Comparison of ENCODE assay signal across 16 mouse cellular contexts in the genomic region with DNA sequence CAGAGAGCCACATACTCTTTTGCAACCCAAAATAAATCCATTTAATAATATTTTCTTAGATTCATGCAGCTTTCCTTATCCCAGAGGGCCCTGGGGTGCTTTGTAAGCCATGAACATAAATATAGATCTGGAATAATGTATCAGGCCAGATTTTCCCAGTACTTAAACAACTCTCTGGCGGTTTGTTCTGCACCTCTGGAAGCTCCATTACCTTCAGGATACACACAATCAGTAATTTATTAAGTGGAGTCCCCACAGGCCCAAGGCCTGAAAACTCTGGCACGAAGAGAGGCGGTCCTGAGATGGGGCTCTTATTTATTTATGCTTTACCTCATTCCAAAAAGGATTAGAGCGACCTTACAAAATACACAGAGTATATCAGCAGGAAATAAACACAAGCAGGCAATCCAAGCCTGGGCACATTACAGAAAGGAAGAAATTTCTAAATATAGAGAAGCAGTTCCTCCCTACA.
A peak's percentile ranks its signal among the peaks of the same experiment; 100 is the strongest.
DNase-seq lines count a peak whose midpoint lies in the region; ATAC-seq and TF ChIP-seq lines count a peak whose summit lies in the region.
"Had no signal": no experiment of that assay in that cellular context is flagged by ENCODE, and none has a peak within 500 bp of the region (broad histone marks: within the 10 kb centered on the region; RNA-seq: fewer than 3 reads in every experiment).

No protein-coding gene starts in this region.

- H3K4me3 ChIP-seq in heart, postnatal 0 days (ENCODE audit: low read depth, low read length) = no peak overlapping the region
- no peak overlapping the region for H3K4me3 ChIP-seq in liver, embryonic 16.5 days (ENCODE audit: low read depth, low read length)
- H3K4me3 ChIP-seq in liver, embryonic 11.5 days (ENCODE audit: low read depth, low read length) = no peak overlapping the region
- H3K4me3 ChIP-seq in neural tube, embryonic 11.5 days (ENCODE audit: low read depth, low read length) = no peak overlapping the region
- no peak overlapping the region for H3K4me3 ChIP-seq in neural tube, embryonic 15.5 days (replicated peaks)
- no peak overlapping the region for H3K4me3 ChIP-seq in stomach, postnatal 0 days (ENCODE audit: low read depth, low read length)
- H3K4me3 ChIP-seq in thymus, adult 2 months (ENCODE audit: control insufficient read depth, insufficient read depth, low read length) = no peak overlapping the region
- H3K4me3 ChIP-seq: heart, embryonic 15.5 days; layer of hippocampus, adult 2 months had no signal

- ATAC-seq in heart, postnatal 0 days (ENCODE audit: insufficient read depth, low read depth) = no peak
- peak; percentile 21; the same call in 1 of the 2 replicates for ATAC-seq in liver, embryonic 16.5 days (ENCODE audit: low read depth)
- ATAC-seq in liver, embryonic 11.5 days (replicated peaks; ENCODE audit: low FRiP score) = no peak
- ATAC-seq in neural tube, embryonic 11.5 days (ENCODE audit: insufficient read depth, low FRiP score, low TSS enrichment) = no peak
- ATAC-seq in neural tube, embryonic 15.5 days (ENCODE audit: low FRiP score) = no peak; the same call in none of the 2 replicates
- peak; percentile 66; the same call in 1 of the 2 replicates for ATAC-seq in stomach, postnatal 0 days (ENCODE audit: low FRiP score, low TSS enrichment)
- ATAC-seq: intestine, postnatal 0 days had no signal

- no peak overlapping the region for H3K9ac ChIP-seq in heart, postnatal 0 days (replicated peaks; ENCODE audit: low read depth, low read length)
- H3K9ac ChIP-seq in liver, embryonic 16.5 days (ENCODE audit: low read depth, low read length) = no peak overlapping the region
- no peak overlapping the region for H3K9ac ChIP-seq in liver, embryonic 11.5 days (ENCODE audit: low read depth, low read length)
- H3K9ac ChIP-seq in neural tube, embryonic 11.5 days (ENCODE audit: low read length) = no peak overlapping the region
- no peak overlapping the region for H3K9ac ChIP-seq in neural tube, embryonic 15.5 days (replicated peaks)
- no peak overlapping the region for H3K9ac ChIP-seq in stomach, postnatal 0 days (ENCODE audit: low read length)
- H3K9ac ChIP-seq: heart, embryonic 15.5 days had no signal

- no peak for DNase-seq in heart, postnatal 0 days (ENCODE audit: low spot score)
- DNase-seq in heart, adult 18-20 months = no peak
- no peak for DNase-seq in liver, embryonic 11.5 days (ENCODE audit: low spot score)
- peak; percentile 16 for DNase-seq in neural tube, embryonic 11.5 days (ENCODE audit: low spot score)
- peak; percentile 20 for DNase-seq in stomach, postnatal 0 days (ENCODE audit: low spot score)
- DNase-seq in thymus, adult 2 months = no peak
- DNase-seq: adrenal gland, adult 8-10 months; gastrocnemius, postnatal 36 days; right cerebral cortex, postnatal 25 days had no signal

- H3K9me3 ChIP-seq in heart, postnatal 0 days (replicated peaks; ENCODE audit: control insufficient read depth, low read length) = no peaks in the 10 kb centered on the region
- H3K9me3 ChIP-seq in liver, embryonic 16.5 days (replicated peaks; ENCODE audit: control insufficient read depth, low read length) = no peaks in the 10 kb centered on the region
- H3K9me3 ChIP-seq in liver, embryonic 11.5 days (ENCODE audit: control insufficient read depth, low read length) = no peaks in the 10 kb centered on the region
- no peaks in the 10 kb centered on the region for H3K9me3 ChIP-seq in neural tube, embryonic 11.5 days (ENCODE audit: control insufficient read depth, low read length)
- no peaks in the 10 kb centered on the region for H3K9me3 ChIP-seq in neural tube, embryonic 15.5 days (replicated peaks)
- no peaks in the 10 kb centered on the region for H3K9me3 ChIP-seq in stomach, postnatal 0 days (ENCODE audit: control insufficient read depth, low read length)
- H3K9me3 ChIP-seq: heart, embryonic 15.5 days had no signal

- 46% methylated on average over 4 of the region's 4 CpGs for WGBS in heart, postnatal 0 days
- 42% methylated on average over 4 of the region's 4 CpGs for WGBS in liver, embryonic 16.5 days (ENCODE audit: insufficient replicate concordance)
- 64% methylated on average over 4 of the region's 4 CpGs for WGBS in liver, embryonic 11.5 days
- WGBS in neural tube, embryonic 11.5 days = 58% methylated on average over 4 of the region's 4 CpGs
- 26% methylated on average over 4 of the region's 4 CpGs for WGBS in neural tube, embryonic 15.5 days
- WGBS in stomach, postnatal 0 days = 14% methylated on average over 4 of the region's 4 CpGs
- WGBS in thymus, adult 2 months = 89% methylated on average over 4 of the region's 4 CpGs

- no peak for TF ChIP-seq POLR2A in thymus, adult 2 months (IDR thresholded peaks at IDR 0.05; ENCODE audit: control insufficient read depth, extremely low read depth, insufficient read depth, low read length, poor library complexity)

- no peaks in the 10 kb centered on the region for H3K36me3 ChIP-seq in heart, postnatal 0 days (replicated peaks; ENCODE audit: control insufficient read depth, insufficient read depth, low read length)
- H3K36me3 ChIP-seq in liver, embryonic 16.5 days (ENCODE audit: control insufficient read depth, insufficient read depth) = no peaks in the 10 kb centered on the region
- H3K36me3 ChIP-seq in liver, embryonic 11.5 days (ENCODE audit: control insufficient read depth, insufficient read depth, low read length) = no peaks in the 10 kb centered on the region
- no peaks in the 10 kb centered on the region for H3K36me3 ChIP-seq in neural tube, embryonic 11.5 days (ENCODE audit: control insufficient read depth, insufficient read depth, low read length)
- no peaks in the 10 kb centered on the region for H3K36me3 ChIP-seq in neural tube, embryonic 15.5 days
- H3K36me3 ChIP-seq in stomach, postnatal 0 days (ENCODE audit: control insufficient read depth, insufficient read depth, low read length) = no peaks in the 10 kb centered on the region
- no peaks in the 10 kb centered on the region for H3K36me3 ChIP-seq in thymus, adult 2 months (ENCODE audit: control insufficient read depth, insufficient read depth, low read length)
- H3K36me3 ChIP-seq: G1E; heart, embryonic 15.5 days had no signal

- H3K27ac ChIP-seq in heart, postnatal 0 days (ENCODE audit: low read depth) = peak overlapping the region; percentile 43; the same call in 1 of the 2 replicates
- H3K27ac ChIP-seq in liver, embryonic 16.5 days (ENCODE audit: low read length) = no peak overlapping the region
- H3K27ac ChIP-seq in liver, embryonic 11.5 days (ENCODE audit: low read depth, low read length) = no peak overlapping the region
- H3K27ac ChIP-seq in neural tube, embryonic 11.5 days (ENCODE audit: low read depth, low read length) = no peak overlapping the region
- no peak overlapping the region for H3K27ac ChIP-seq in neural tube, embryonic 15.5 days (replicated peaks)
- H3K27ac ChIP-seq in stomach, postnatal 0 days (replicated peaks) = peak overlapping the region; percentile 30; the same call in 1 of the 2 replicates
- no peak overlapping the region for H3K27ac ChIP-seq in thymus, adult 2 months (ENCODE audit: control insufficient read depth, insufficient read depth, low read length)
- H3K27ac ChIP-seq: heart, embryonic 15.5 days; layer of hippocampus, adult 2 months; macrophage had no signal

- TF ChIP-seq CTCF in heart, postnatal 0 days (IDR thresholded peaks at IDR 0.05; ENCODE audit: low read depth) = no peak
- TF ChIP-seq CTCF in stomach, postnatal 0 days (IDR thresholded peaks at IDR 0.05; ENCODE audit: low read depth) = no peak
- TF ChIP-seq CTCF in thymus, adult 2 months (IDR thresholded peaks at IDR 0.05; ENCODE audit: borderline replicate concordance, control insufficient read depth, extremely low read depth, insufficient read depth, low read length, poor library complexity) = no peak

- H3K4me2 ChIP-seq in heart, postnatal 0 days (ENCODE audit: low read depth, low read length) = no peak overlapping the region
- no peak overlapping the region for H3K4me2 ChIP-seq in liver, embryonic 16.5 days (ENCODE audit: low read depth, low read length)
- no peak overlapping the region for H3K4me2 ChIP-seq in liver, embryonic 11.5 days
- H3K4me2 ChIP-seq in neural tube, embryonic 11.5 days (ENCODE audit: low read depth) = no peak overlapping the region
- H3K4me2 ChIP-seq in neural tube, embryonic 15.5 days = no peak overlapping the region
- no peak overlapping the region for H3K4me2 ChIP-seq in stomach, postnatal 0 days (replicated peaks; ENCODE audit: low read depth)
- H3K4me2 ChIP-seq: heart, embryonic 15.5 days had no signal

- no peaks in the 10 kb centered on the region for H3K27me3 ChIP-seq in heart, postnatal 0 days (ENCODE audit: control insufficient read depth, insufficient read depth, low read length)
- no peaks in the 10 kb centered on the region for H3K27me3 ChIP-seq in liver, embryonic 16.5 days (ENCODE audit: control insufficient read depth, insufficient read depth, low read depth, low read length)
- no peaks in the 10 kb centered on the region for H3K27me3 ChIP-seq in liver, embryonic 11.5 days (replicated peaks; ENCODE audit: control insufficient read depth, insufficient read depth, low read length)
- no peaks in the 10 kb centered on the region for H3K27me3 ChIP-seq in neural tube, embryonic 11.5 days (ENCODE audit: control insufficient read depth, insufficient read depth, low read length)
- no peaks in the 10 kb centered on the region for H3K27me3 ChIP-seq in neural tube, embryonic 15.5 days (replicated peaks)
- no peaks in the 10 kb centered on the region for H3K27me3 ChIP-seq in stomach, postnatal 0 days (ENCODE audit: control insufficient read depth, insufficient read depth, low read length)
- no peaks in the 10 kb centered on the region for H3K27me3 ChIP-seq in thymus, adult 2 months (ENCODE audit: control insufficient read depth, insufficient read depth, low read length)
- H3K27me3 ChIP-seq: heart, embryonic 15.5 days had no signal

- no peaks in the 10 kb centered on the region for H3K4me1 ChIP-seq in heart, postnatal 0 days (ENCODE audit: control insufficient read depth, insufficient read depth)
- peaks cover 4% of the 10 kb centered on the region; the same call in 1 of the 2 replicates for H3K4me1 ChIP-seq in liver, embryonic 16.5 days (ENCODE audit: control insufficient read depth, low read depth, low read length)
- no peaks in the 10 kb centered on the region for H3K4me1 ChIP-seq in liver, embryonic 11.5 days (replicated peaks; ENCODE audit: control insufficient read depth, insufficient read depth, low read length)
- no peaks in the 10 kb centered on the region; the same call in 1 of the 2 replicates for H3K4me1 ChIP-seq in neural tube, embryonic 11.5 days (ENCODE audit: control insufficient read depth, insufficient read depth, low read length)
- peaks cover 12% of the 10 kb centered on the region for H3K4me1 ChIP-seq in neural tube, embryonic 15.5 days
- H3K4me1 ChIP-seq in stomach, postnatal 0 days (replicated peaks; ENCODE audit: control insufficient read depth, insufficient read depth) = peaks cover 4% of the 10 kb centered on the region; the same call in 1 of the 2 replicates
- H3K4me1 ChIP-seq in thymus, adult 2 months (replicated peaks; ENCODE audit: control insufficient read depth, insufficient read depth, low read length) = no peaks in the 10 kb centered on the region

- no peak for TF ChIP-seq EP300 in heart, postnatal 0 days (IDR thresholded peaks at IDR 0.05; ENCODE audit: low read depth)
- TF ChIP-seq EP300 in stomach, postnatal 0 days (optimal IDR thresholded peaks at IDR 0.05) = no peak

Comparison
In these comparisons a context has a peak if more than half of its experiments do, and no peak if none do; other contexts are left out.
1. ATAC-seq: peak in liver, embryonic 16.5 days (single experiment) and stomach, postnatal 0 days (single experiment); none in heart, postnatal 0 days (single experiment), liver, embryonic 11.5 days (single experiment), neural tube, embryonic 11.5 days (single experiment) and neural tube, embryonic 15.5 days (single experiment).
2. DNase-seq: peak in neural tube, embryonic 11.5 days (single experiment) and stomach, postnatal 0 days (single experiment); none in heart, postnatal 0 days (single experiment), heart, adult 18-20 months (0 of 2), liver, embryonic 11.5 days (single experiment) and thymus, adult 2 months (single experiment).
3. H3K27ac ChIP-seq: peak in heart, postnatal 0 days (single experiment) and stomach, postnatal 0 days (single experiment); none in liver, embryonic 16.5 days (single experiment), liver, embryonic 11.5 days (single experiment), neural tube, embryonic 11.5 days (single experiment), neural tube, embryonic 15.5 days (single experiment) and thymus, adult 2 months (single experiment).